Mouse (Mus musculus) Muller cell, postnatal 12 days (primary cell): Measurements from ENCODE around the gene Fryl.

ENCODE experiments used
- DNase-seq: peaks from one replicate; pipeline ENCODE4 v3.0.0-alpha.2; 2015; ENCODE audit errors: inconsistent ontology term

Fryl gene

DNA sequence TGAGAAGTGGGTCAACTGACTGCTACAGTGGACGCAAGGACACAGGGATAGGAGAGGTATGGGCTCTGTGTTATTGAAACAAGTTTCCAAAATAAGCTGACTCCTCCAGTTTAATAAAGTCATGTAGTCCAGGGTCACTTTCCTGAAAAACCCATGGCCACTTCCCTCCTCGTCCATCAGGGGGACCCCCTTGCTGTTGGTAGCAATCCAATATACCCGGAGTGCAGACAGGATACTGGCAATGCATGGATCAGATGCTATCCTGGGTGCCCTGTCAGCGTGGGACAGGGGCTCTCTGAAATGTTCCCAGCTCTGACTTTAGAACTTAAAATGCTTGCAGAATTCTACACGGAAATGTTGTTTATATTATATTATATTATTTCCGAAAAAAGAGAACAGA lies 34.0 kb downstream of the Fryl start:
- peak; percentile 29 for DNase-seq

DNA sequence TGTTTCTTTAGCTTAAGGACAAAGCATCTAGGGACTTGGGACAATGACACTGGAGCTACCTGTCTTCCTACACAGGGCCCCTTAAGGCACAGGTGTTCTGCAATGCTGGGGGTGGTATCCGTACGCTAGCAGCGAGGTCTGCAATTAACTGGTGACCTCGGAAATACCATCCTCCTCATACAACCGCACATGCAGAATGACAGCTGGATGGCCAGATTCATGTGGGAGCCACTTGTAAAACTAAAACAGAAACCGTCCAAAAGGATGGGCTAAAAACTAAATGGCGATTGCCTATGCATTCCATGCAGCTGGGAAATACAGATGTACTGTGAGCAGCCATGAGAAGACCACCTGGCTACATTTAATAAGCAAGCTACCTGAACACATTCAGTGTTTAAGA lies 34.6 kb downstream of the Fryl start:
- no peak for DNase-seq

DNA sequence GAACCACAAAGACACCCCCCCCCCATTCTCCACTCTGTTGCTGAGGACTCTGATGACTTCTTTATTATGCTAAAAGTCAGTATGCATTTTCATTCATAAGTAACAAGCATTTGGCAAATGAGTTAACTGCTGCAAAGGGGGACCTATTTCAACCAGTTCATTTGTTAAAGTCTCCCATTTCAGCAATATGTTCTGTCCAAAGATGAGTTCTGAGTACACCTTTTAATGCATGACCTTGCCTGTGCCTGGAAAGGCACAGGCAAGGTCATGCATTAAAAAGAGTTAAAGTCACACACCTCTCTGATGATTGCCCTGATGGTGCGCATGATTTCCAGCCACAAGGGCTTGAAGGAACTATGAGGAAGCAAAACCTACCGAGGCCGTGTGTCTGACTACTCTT lies 36.7 kb downstream of the Fryl start:
- no peak for DNase-seq

DNA sequence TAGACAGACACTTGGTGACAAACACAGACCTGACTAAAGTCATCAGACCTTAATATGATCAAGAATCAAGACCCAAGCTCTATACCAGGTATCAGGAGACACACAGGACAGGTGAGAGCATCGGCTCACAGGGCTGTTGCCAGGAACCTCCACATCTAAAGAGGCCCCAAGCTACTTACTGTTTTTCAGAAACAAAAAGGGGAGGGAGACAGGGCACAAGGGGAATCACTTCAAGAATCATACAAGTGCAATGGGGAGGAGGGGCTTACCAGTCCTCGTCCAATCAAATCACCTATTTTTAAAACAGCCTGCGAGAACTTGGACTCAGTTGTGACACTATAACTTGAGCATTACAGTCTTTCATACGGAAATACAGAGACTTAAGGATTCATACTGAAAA lies 38.4 kb downstream of the Fryl start:
- no peak for DNase-seq

DNA sequence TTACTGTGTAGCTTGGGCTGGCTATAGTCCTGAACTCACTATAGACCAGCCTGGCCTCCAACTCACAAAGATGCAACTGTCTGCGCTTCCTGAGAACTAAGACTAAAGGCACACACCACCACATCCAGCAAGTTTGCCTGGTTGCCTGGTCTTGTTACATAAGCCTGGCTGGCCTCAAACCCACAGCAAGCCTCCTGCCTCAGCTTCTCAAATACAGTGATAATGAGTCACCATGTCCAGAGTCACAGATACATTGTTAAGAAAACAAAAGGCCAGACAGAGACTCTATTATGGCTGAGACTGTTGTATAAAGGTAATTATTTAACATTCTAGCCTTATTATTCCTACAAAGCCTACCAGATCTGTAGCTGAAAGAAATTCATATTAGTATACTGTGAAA lies 39.3 kb downstream of the Fryl start:
- DNase-seq: peak; percentile 46

DNA sequence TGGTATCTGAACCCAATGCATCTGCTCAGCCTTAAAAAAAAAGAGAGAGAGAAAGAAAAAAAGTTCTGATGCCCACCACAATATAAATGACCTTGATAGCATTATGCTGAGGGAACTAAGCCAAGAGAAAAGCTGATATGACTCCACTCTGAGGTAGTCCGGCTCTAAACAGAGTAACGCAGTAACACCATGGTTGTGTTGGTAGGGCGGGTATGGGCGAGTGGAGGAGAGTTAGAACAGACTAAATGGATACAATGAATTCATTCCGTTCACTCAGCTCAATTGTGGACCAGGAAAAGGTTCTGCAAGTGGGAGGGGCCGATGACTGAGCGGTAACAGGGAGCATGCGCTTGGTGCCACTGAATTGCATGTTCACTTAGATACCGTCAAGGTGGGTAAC lies 40.4 kb downstream of the Fryl start:
- no peak for DNase-seq

DNA sequence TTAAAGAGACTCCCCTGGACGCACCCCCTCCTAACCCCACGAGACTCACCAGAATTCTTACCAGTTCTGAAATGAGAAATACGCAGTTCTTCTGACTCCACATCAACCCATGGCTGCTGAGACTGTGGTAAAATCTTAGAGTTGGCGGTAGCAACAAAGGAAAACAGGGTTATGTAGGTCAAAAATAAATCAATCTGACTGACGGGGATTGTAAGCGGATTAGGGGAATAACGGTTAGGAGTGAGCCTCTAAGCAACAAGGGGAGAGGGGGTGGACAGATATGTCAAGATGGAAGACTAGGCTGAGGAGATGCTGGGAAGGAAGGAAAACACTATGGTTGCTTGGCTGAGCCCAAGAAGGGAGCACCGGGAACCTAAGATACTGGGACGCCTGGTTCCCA lies 44.0 kb downstream of the Fryl start:
- no peak for DNase-seq

DNA sequence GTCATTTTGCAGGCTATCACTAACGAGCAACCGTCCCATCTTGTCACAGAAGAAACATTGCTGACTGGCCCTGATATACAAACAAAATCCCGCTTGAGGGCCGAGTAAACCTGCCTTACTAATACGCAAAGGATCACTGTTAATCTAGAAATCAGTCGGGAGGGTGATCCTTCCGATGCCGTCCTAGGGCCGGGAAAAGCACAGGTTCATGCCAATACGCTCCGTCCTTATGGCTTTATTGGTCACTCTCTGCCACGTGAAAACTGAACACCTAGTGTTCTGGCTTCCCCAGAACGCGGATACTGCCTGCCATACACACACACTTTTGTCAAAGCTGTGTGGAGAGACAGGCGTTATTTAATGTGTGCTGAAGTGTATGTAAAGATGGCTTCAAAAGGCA lies 44.5 kb downstream of the Fryl start:
- DNase-seq: no peak

DNA sequence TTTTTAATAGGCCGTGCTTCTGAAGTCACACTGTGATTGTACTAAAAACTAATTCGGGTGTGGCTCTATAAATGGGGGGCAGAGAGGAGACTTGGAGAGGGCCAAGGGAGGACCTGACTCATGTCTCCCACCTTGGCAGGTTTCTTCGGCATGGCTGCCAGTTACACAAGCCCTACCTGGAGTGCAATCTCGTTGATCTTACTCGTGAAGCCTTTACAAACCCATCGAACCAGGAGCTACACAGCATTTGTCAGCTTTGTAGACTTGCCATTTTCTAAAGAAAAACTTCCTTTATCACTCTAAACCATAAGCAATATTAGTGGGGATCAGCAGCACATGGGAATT lies 45.5 kb downstream of the Fryl start:
- no peak for DNase-seq

DNA sequence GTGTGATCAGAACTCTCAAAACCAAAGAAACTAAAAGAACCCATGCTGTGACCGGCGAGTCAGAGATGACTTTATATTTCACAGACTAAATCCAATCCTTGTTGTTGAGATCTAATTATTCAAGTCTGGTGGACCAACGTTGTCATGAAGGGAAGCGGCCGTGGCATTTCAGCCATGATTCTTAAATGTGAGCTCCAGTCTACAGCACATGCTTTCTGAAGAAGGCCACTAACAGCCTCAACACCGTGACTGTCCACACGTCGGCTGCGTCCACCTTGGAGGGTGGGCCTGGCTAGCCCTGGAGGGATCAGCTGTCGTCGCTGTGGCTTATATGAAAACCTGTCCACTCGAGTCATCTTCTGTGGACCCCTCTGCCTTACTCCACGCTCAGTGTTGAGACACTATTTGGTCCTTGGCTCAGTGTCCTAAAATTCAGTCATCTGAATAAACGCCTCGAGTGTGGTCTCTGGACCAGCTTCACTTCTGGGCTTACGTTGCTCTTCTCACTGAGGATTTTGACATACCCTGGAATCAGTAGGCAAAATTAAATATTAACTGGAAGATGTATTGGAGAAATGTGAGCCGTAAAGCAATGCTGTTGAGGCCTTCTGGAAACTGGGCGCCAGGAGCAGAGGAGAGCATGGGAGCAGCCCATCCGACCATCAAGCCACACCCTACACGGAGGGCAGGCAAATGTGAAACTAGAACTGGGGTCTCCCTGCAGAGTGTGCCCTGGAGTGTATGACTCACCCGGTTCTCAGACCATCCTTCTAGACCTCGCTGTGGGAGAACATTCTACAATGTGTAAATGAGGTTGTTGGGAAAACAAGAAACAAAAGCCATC lies 46.1 kb downstream of the Fryl start:
- DNase-seq: peak; percentile 40

DNA sequence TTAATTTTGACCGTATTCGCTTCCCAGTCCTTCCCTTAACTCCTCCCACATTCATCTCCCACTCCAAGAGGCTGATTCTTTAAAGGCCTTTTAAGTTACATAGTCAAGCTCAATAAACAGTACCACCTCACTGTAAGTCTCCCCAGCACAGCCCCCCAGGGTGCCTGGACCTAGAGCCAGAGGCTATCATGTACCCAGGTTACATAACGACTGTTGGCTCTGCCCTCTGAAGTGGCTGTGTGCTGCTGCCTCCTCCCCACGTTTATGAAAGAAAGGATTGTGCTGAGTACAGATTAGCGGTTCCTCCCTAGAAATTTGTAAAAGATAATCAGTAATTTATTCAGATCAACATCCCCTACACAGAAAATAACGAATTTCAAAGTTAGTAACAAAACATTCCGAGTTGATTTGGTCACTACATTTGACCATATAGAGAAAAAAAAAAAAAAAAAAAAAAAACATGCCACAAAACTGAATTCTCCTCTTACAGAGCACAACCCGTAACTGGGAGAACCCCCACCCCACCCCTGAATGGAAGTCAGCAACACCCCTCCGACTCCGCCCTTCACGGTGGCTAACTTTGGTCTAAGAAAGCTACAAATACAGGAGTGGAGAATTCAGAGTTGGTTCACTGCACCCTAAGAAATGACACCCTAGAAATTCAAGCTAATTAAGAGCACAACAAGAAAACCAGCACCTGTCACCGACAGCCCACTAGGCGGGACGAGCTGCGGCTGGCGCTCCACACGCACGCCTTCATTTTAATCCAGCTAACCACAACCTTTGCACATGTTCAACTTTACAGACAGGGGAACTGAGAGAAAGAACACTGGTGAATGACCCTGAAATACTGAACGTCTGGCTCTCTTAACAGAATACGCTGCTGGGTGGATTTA lies 47.0 kb downstream of the Fryl start:
- DNase-seq: peak; percentile 73

DNA sequence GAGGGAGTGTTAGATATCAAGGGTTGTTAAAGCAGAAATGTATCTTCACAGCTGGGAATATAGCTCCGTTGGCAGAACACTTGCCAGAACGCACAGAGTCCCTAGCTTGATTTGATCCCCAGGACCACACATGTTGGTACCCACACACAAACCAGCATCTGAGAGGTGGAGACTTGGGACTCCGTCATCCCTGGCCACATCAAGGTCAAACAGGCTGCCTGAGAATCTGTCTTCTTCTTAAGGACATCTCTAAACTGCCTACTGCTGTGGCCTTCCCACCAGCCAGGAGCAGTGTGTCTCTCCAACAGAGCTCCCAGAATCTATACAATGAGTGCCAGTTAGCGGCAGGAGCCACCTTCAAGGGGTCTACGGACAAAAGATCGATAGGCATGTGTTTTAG lies 47.8 kb downstream of the Fryl start:
- no peak for DNase-seq

DNA sequence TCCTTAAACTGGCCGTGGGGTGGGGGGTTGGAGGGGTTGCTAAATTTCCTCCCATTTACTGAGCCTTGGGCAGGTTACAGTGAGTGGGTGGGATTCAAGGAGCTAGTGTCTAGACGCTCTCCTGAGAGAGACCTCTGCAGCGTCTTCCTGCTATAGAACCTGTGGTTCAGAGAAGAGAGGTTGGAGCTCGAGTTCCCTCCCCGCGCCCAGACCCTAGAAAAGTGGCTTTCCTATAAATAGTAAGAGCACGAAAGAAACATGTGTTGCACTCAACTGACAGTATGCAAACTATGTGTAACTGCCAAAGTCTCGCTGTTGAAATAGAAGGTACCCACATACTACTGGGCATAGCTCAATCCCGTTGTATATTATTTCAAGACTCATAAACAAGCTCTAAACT lies 49.7 kb downstream of the Fryl start:
- no peak for DNase-seq

DNA sequence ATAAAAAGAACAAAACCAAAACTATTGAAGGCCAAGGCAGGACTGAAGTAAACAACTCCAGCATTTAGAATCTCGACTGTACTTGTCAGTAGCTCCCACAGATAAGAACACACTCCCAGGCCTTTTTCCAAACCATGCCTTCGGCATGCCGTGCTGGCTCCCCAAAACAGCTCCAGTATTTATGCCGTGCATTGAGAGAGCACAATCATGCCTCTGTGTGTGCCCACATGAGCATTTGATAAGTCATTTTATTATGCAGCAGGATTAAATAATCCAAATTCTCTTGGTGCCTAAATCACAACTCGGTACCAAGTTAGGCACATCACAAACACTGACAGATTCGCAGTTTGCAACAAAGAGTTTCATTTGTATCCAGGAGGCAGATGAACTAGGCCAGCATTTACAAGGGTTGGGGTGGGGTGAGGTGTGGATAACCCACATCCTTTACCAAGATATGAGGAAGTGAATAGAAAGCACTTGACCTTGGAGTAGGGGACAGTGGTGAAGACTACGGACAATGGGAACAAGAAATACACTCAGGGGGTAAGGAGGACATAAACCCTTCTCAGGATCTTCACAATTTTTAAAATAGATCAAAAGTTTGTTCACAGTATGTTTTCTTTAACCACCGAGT lies 50.3 kb downstream of the Fryl start:
- DNase-seq: peak; percentile 58

DNA sequence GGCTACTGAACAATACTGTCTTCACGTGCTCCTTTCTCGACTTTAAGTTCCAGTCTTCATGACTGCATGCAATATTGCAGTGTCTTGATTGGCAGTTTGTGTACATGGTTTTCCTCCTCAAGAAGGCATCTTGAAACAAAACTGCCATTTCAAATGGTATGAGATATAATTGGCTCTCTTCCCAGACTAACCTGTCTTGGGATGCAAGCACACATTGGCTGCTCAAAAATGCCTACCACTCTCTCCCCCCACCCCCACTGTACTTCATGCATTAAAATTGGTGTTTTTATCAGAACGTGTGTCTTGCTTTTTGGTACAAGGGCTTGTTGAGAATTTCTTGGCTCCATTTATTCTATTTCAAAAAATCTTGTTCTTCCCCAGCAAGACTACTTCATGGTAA lies 51.4 kb downstream of the Fryl start:
- DNase-seq: no peak

DNA sequence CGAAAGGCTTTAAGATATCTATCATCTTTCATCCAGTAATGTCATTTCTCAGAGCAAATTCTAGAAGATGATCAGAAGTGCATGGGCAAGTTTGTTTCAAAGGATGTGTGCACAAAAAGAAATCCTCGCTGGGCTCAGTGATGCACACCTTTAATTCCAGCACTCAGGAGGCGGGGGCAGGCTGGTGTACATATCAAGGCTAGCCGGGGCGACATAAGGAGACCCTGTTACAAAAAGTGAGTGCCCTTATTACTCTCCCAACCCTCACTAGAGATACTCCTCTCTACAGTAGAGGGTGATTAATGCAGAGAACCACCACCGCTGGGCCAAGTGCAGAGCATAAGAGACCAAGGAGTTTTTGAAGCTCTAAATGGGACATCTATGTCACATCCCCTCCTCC lies 53.9 kb downstream of the Fryl start:
- no peak for DNase-seq

DNA sequence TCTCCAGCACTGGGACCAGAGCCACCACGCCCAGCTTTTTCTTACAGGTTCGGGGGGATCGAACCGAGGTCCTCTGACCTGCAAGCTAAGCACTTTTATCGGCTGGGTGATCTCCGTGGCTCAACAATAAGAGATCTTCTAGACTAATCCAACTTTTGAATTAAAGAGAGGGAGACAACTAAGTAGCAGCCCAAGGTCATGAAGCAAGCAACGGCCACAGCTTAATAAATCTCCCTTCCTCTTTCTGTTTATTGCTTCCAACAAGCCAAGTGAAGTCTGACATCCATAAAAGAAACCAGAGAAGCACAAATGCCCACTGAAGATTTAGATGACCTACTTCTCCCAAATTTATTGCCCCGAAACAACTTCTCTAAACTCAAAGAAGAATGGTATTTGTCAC lies 54.3 kb downstream of the Fryl start:
- no peak for DNase-seq

DNA sequence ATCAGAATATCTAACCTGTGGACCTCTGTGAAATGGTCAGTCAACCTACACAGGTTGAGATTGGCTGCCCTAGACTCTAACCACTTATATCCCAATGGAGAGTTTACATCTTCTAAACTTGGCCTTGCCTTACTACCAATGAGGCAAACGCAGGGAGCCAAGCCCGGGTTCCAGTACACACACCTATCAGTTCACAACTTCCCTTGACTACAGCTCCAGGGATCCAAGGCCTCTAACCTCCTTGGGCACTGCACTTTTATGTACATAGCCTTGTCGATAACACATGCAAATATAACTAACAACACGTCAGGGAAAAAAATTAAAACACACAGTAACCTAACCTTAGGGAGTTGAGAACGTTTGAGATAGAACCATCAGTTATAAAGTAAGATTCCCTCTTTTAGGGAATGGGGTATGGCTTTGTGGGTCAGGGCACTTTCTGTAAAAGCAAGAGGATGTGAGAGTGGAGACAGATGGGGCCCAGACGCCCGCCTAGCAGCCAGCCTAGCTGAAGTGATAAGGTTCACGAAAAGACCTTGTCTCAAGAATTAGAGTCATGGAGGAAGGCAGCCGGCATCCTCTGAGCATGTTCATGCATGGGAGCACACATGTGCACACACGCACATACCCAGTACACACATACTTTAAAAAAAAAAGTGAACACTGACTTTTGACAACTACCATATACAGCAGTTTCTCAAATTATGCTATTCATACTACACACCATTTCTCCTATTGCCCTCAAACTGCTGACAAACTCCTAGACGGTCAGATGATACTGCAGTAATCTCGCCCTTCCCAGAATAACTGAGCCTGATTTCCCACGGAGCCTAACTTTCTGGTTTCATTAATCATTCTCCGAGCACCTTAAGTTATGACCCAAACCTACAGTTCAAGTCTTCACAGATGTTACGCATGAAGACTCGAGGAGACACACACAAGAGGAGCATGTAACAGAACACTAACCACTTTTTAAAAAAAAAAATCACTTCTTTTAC lies 55.7 kb downstream of the Fryl start:
- DNase-seq: no peak

DNA sequence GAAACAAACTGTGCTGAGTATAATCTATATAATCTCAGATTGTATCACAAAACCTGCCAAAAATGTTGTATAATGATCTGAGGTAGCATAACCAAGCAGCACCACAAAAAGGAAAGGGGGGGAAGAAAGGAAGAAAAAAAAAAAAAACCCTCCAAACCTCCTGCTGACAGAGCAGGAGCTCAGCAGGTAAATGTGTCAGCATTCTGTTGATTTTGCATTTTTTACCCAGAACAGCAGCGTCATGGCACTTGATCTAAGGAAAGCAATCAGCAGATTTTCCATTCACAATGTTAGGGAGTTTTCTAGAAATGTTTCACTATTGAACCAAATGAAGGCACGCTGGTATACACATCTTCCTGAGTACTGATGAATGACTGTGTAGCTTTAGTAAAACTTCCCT lies 56.8 kb downstream of the Fryl start:
- no peak for DNase-seq

DNA sequence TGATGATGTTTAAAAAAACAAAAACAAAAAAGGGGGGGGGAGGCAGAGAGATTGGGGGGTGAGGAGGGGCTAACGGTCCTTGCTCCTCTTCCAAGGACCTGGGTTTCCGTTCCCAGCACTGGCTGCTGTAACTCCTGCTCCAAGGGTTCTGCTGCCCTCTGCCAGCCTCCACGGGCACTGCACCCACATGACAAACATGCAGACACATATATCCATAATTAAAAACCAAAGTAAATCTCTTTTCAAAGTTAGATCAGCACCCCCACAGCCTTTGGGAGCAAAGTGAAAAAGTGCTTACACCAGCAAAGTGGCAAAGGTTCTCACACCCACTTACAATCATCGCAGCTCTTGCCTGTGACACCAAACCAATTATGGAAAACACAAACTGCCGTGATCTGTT lies 57.7 kb downstream of the Fryl start:
- DNase-seq: no peak

DNA sequence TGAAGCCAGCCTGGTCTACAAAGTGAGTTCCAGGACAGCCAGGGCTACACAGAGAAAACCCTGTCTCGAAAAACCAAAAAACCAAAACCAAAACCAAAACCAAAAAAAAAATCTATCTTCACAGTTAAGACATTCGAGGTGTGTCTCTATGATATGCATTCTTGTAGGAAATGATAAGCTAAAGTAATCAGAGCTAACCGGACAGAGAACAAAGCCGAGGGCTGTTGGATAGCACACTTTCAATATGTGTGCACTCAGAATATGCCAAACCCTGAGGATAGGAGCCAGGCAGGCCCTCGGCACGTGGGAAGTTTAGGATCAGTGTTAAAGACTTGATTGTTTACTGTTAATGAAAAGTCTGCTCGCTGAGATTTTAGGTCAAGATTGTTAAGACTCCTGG lies 58.6 kb downstream of the Fryl start:
- DNase-seq: no peak
